Mouse (Mus musculus) layer of hippocampus, adult 2 months (tissue): ENCODE measurements around the gene Gins2. TPM values are rescaled to one million over a fixed set of nuclear protein-coding genes. Genes with fewer than 3 reads are reported as not detected.

Experiments
- DNase-seq, 2 experiments: peaks; one replicate each; pipeline ENCODE4 v3.0.0; 2022; ENCODE audit warnings: low spot score in 2 of 2
- H3K27ac ChIP-seq: fragments of 200-600 bp; 2 replicates; pipeline ENCODE4 v1.8.1; 2022
- H3K4me3 ChIP-seq: fragments of 200-600 bp; 2 replicates; pipeline ENCODE4 v1.8.1; 2022; ENCODE audit warnings: mild to moderate bottlenecking
- CTCF ChIP-seq: fragments of 200-600 bp; conservative IDR thresholded peaks from 2 replicates; pipeline ENCODE4 v1.8.1; 2022; ENCODE audit warnings: antibody characterized with exemption, mild to moderate bottlenecking, moderate library complexity
- microRNA-seq, 2 experiments: library from miRNA; unstranded; fragments of <30 nt; microRNA quantifications; one replicate each; pipeline ENCODE4 v1.2.0; 2021
- total RNA-seq, 2 experiments: library from RNA; stranded (reverse); gene quantifications; 2 replicates each; pipeline ENCODE4 v1.2.3; 2021

The Gins2 gene
- total RNA-seq, 2 experiments from 2014 or later, result 5.2 to 6.2 TPM

DNA sequence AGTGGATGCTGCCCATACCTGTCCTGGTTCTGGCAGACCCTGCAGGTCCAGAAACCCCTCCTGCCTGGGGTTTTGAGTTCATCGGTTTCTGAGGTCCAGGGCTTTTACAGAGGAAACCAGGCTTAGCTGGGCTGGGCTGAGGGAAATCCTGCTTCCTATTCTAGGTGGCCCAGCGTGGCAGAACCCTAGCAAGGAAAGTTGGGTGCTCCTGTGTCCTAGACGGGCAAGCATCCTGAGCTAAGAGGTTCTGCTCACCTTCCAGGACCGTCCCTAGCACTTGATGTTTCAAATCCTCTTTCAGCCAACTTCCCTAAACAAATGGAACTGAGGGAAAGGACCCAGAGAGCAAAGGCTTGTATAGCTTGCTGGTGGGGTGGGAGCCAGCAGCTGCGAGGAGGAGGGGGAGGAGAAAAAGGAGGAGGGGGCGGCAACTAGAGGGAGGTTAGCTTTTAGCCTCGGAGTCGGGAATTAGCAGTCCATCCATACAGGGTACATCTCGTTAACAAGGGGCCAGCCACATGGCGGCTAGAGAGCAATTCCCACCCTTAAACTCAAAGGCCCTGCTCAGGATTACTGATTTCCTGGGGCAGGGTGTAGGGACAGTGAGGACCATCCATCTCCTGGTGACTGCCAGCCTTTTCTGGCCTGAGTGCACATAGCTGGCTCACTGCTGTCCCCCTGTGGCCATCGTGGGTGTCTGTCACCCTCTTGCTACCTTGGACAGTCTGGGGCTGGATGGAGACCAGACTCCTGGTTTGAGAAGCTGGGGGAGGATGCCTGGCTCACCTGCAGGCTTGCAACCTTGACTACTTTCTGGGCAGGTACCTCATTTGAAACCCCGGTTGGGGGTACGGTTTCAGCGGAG is 54.4 kb downstream of the Gins2 start:
- Histone ChIP-seq H3K4me3 (peak overlapping the region; percentile 60; the same call in 1 of the 2 replicates), H3K27ac (peak overlapping the region; percentile 99; the same call in 1 of the 2 replicates)
- DNase-seq, result peak; percentile 76 to 86
- peak; percentile 96 for TF ChIP-seq CTCF

DNA sequence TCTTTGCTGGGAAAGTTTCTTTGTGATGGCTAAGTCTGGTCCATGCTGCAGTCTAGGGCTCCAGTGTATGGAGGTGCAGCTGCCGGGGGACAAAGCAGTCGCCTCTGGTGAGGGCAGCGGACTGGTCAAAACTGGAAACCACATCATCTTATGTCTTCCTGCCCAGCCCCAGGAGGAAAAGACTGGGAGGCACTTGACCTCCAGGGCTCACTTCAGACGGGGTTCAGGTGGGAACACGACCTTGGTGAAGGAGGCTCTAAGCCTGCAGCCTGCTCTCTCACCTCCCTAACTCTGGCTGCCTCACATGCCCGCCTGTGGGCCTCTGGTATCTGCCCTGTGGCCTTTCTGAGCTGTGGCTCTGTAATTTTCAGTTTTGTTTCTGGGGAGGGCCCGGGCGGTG is 55.0 kb downstream of the Gins2 start:
- no peak for TF ChIP-seq CTCF
- no peak for DNase-seq
- H3K4me3 ChIP-seq, result no peak overlapping the region
- H3K27ac ChIP-seq, result peak overlapping the region; percentile 43; the same call in 1 of the 2 replicates

DNA sequence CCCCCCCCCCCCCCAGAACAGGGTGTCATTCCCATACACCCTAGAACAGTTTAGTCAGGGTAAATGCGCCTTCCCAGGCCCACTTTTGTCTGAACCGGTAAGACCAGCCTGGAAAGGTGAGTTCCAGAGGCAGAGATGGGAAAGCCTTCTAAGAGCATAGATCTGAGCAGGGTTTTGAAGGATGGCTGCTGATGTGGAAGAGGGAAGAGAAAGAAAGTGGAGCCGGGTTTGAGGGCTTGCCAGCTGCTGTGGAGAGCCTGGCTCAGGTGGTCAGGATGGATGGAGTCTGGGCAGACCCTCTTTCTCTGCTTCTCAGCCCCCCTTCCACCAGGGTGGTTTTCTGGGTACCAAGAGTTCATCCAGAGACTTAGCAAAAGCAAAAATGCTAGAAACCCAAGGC is 55.7 kb downstream of the Gins2 start:
- H3K4me3 ChIP-seq, result no peak overlapping the region

DNA sequence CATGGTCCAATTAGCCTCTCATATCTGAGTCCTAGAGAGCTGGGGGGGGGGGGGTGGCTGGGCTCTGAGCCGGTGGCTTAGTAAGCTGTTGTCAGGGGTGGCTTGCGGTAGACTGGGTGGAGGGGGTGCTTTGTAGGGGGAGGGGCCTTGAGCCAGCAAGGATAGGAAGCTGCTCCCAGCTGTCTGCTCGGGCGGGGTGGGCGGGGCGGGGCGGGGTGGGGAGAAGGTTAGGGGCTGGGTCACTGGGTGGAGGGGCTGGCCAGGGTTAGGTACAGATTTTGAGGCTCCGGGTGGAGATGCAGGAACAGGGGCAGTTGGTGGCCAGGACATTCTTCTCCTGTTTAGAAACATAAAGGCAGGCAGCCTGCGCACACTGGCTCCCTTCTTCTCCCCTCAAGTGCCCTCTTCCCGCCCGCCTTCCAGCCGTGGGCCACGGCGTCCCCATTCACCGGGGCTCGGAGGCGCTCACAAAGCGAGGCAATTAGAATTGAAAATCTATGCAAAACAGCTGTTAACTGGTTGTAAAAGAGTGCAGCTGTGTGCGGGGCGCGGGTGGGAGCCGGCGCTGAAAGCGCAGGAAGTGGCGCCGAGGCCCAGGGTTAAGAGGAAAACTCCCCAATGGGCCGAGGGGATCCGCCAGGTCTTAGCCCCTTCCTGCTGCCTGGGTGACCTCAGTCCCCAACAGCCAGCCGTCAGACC is 56.4 kb downstream of the Gins2 start:
- no peak for DNase-seq
- TF ChIP-seq CTCF, result no peak
- H3K4me3 ChIP-seq, result peak overlapping the region; percentile 18; the same call in 1 of the 2 replicates
- H3K27ac ChIP-seq, result peak overlapping the region; percentile 59

More for the DNA sequence above, 55.7 kb downstream of the Gins2 start:
- DNase-seq, result no peak
- TF ChIP-seq CTCF, result no peak
- H3K27ac ChIP-seq, result no peak overlapping the region

DNA sequence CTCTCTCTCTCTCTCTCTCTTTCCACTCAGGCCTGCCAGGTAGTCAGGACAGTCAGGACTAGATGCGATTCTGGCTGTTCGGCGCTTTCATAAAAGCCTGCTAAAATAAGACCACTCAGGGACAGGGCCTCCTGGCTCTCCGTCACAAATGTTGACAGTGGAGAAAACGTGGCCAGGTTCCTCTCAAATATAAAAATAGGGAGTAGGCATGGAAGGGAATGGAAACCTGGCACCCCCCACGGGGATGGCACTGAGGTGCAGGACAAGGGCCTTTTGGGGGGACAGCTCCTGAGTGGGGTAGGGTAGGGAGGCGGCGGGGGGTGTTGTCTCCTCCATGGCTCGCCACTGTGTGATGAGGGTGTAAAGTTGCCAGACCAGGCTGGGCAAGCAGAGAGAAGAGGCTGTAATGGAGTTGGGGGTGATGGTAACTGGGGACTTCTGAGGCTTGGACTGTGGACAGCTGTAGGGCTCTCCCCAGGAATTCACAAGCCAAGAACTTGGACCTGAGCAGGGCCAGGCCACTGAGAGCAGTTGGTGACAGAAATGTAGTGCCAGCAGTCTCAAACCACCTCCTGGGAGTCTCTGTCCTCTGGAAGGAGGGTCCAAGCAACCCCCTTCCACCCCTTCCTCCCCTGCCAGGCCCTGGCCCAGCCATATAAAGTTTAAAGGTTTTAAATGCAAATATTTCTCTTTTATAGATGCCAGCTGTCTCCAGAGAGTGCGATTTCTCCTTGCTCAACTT is 57.2 kb downstream of the Gins2 start:
- TF ChIP-seq CTCF, result no peak
- no peak overlapping the region for H3K4me3 ChIP-seq
- DNase-seq, result no peak
- peak overlapping the region; percentile 51; the same call in 1 of the 2 replicates for H3K27ac ChIP-seq

DNA sequence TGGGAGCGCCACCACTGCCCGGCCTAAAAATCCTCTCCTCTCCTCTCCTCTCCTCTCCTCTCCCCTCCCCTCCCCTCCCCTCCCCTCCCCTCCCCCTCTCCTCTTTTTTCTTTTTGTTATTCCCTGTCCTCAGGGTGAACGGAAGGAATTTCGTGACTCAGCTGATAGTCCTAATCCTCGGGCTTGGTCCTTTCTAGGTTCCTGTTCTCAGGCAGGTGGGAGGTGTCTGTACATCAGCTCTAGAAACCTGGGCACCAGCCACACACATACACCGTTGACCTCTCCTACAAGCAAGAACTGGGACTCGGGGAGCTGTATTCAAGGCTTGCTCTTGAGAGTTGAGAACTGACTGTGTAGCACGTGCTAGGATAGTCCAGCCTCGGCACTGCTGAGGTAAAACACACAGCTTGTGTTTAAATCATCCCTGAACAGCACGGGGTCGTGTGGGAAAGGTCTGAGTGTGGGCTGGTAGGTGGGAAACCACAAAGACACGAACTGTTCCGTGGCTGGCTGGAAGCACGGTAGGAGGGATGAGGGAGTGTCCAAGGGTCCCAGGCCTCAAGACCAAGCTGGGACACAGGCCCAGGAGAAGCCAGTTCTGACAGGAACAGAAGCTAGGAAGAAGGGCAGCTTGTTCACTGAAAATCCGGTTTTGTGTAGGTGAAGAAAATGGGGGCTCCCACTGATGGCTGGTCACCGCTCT is 58.0 kb downstream of the Gins2 start:
- Histone ChIP-seq H3K27ac (no peak overlapping the region; the same call in 1 of the 2 replicates), H3K4me3 (no peak overlapping the region)
- no peak for DNase-seq
- no peak for TF ChIP-seq CTCF

DNA sequence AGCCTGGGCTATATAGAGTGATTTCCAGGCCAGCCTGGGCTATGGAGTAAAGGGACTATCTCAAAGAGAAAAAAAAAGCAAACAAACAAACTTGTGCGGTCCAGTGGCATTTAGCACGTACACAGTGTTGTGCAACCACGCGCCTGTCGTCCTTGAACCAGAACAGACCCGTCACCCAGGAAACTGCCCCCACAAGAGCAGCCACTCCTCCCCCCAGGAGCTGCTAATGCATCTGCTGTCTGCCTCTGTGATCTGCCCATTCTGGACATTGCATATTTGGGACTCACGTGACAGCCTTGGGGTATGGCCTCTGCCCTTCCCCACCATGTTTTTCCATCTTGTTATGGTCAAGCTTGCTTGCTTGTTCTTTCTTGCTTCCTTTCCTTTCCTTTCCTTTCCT is 59.9 kb downstream of the Gins2 start:
- H3K27ac ChIP-seq, result no peak overlapping the region; the same call in 1 of the 2 replicates
- DNase-seq, result no peak
- no peak overlapping the region for H3K4me3 ChIP-seq
- TF ChIP-seq CTCF, result no peak

Small RNA genes lying within 50 kb of the gene (microRNA-seq; reads per million reads assigned to microRNA genes)
- 4.5 to 7.9 reads per million in 2 experiments for gene Mir7687

Other genes starting within 250 kb of the Gins2 start
- gene 1190005I06Rik, start 58.3 kb upstream of the Gins2 start, total RNA-seq, result 10 to 100 TPM; 14.0 to 15.6 TPM
- gene Gm27021, start 78.8 kb upstream of the Gins2 start, total RNA-seq, result under 1 TPM in 1 of 2 experiments, not detected in 1; 0.69 TPM
- 1,000 to 10,000 TPM in 1 of 2 experiments, 100 to 1,000 TPM in 1; 991 to 1,040 TPM for gene Cox4i1, start 78.9 kb upstream of the Gins2 start, total RNA-seq
- gene Emc8, start 79.3 kb upstream of the Gins2 start, total RNA-seq, result 10 to 100 TPM; 74.1 to 85.4 TPM
- gene Irf8, start 147.1 kb upstream of the Gins2 start, total RNA-seq, result 1 to 10 TPM; 4.7 to 5.2 TPM